Mouse (Mus musculus) forebrain, postnatal 0 days (tissue): ENCODE measurements around the gene Atrnl1. TPM values are rescaled to one million over a fixed set of nuclear protein-coding genes. Genes with fewer than 3 reads are reported as not detected.

Experiments used
- ATAC-seq: fragments of 200-750 bp; cut with Nextera tagmentation; 2 replicates; pipeline ENCODE4 v1.8.0; 2017; ENCODE audit warnings: mild to moderate bottlenecking, moderate library complexity
- DNase-seq: peaks from one replicate; pipeline ENCODE4 v3.0.0-alpha.2; 2015
- H3K27ac ChIP-seq: fragments of 300-500 bp; sonication (generic); 2 replicates; pipeline ENCODE4 v1.5.1; 2014; ENCODE audit warnings: low read depth, mild to moderate bottlenecking, antibody characterized with exemption, low read length, moderate library complexity, mixed read lengths
- H3K27me3 ChIP-seq: fragments of 300-500 bp; sonication (generic); 2 replicates; pipeline ENCODE4 v1.6.1; 2014; ENCODE audit warnings: mild to moderate bottlenecking, low read length, mixed read lengths; ENCODE audit not compliant: insufficient read depth
- H3K36me3 ChIP-seq: fragments of 300-500 bp; sonication (generic); 2 replicates; pipeline ENCODE4 v1.6.1; 2014; ENCODE audit warnings: mild to moderate bottlenecking, moderate library complexity; ENCODE audit not compliant: insufficient read depth
- H3K4me1 ChIP-seq: fragments of 300-500 bp; sonication (generic); 2 replicates; pipeline ENCODE4 v1.6.1; 2014; ENCODE audit warnings: antibody characterized with exemption; ENCODE audit not compliant: insufficient read depth
- H3K4me2 ChIP-seq: fragments of 300-500 bp; sonication (generic); 2 replicates; pipeline ENCODE4 v1.6.1; 2014; ENCODE audit warnings: low read depth, mild to moderate bottlenecking, moderate library complexity
- H3K4me3 ChIP-seq: fragments of 300-500 bp; sonication (generic); 2 replicates; pipeline ENCODE4 v1.5.1; 2014; ENCODE audit warnings: low read depth, low read length, mixed read lengths
- H3K9ac ChIP-seq: fragments of 300-500 bp; sonication (generic); 2 replicates; pipeline ENCODE4 v1.6.1; 2014; ENCODE audit warnings: mild to moderate bottlenecking
- H3K9me3 ChIP-seq: fragments of 300-500 bp; sonication (generic); 2 replicates; pipeline ENCODE4 v1.6.1; 2016; ENCODE audit warnings: low read length
- CTCF ChIP-seq: sonication (generic); IDR thresholded peaks from 2 replicates; pipeline ENCODE4 v1.5.1; 2016; ENCODE audit warnings: antibody characterized with exemption, control low read depth, low read depth
- WGBS: fragments of 180-500 bp; shearing (Covaris S2); extraction: QIAGEN DNeasy Blood & Tissue Kit; methylation state at CpG from one replicate; pipeline ENCODE4 v1.1.7; 2014; 5-methylcytosine and 5-hydroxymethylcytosine counted together
- polyA plus RNA-seq: library from polyadenylated mRNA; unstranded; fragments of >200 nt; fragmentation: Nextera tagmentation; extraction: Ambion mirVana; gene quantifications from 2 replicates; pipeline ENCODE4 v1.2.1, GENCODE M21; 2015
- total RNA-seq: library from RNA; depleted of rRNA; stranded (reverse); fragments of >200 nt; gene quantifications from 2 replicates; pipeline ENCODE4 v1.2.3, GENCODE M21; 2014

Atrnl1 gene
- total and polyA plus RNA-seq, 2 experiments from 2014 or later, result 4.8 to 59.9 TPM

GRCm38 (mm10) chr19:57927566-57928523 lies 317.0 kb downstream of the Atrnl1 start:
- Histone ChIP-seq H3K4me2 (no peak overlapping the region), H3K9ac (no peak overlapping the region), H3K27me3 (no peaks in the 10 kb centered on the region), H3K27ac (no peak overlapping the region), H3K4me1 (no peaks in the 10 kb centered on the region; the same call in 1 of the 2 replicates), H3K9me3 (no peaks in the 10 kb centered on the region), H3K4me3 (no peak overlapping the region), H3K36me3 (no peaks in the 10 kb centered on the region)
- ATAC-seq (no peak; the same call in 1 of the 2 replicates), DNase-seq (peak; percentile 46)
- 44% methylated on average over 11 of the region's 11 CpGs for WGBS
- no peak for TF ChIP-seq CTCF

GRCm38 (mm10) chr19:57931626-57932025 lies 320.8 kb downstream of the Atrnl1 start:
- DNase-seq (no peak), ATAC-seq (no peak; the same call in 1 of the 2 replicates)
- no peaks in the 10 kb centered on the region for H3K9me3 ChIP-seq
- H3K4me2 ChIP-seq, result no peak overlapping the region
- H3K36me3 ChIP-seq, result no peaks in the 10 kb centered on the region
- H3K9ac ChIP-seq, result no peak overlapping the region
- TF ChIP-seq CTCF, result no peak
- H3K4me1 ChIP-seq, result no peaks in the 10 kb centered on the region; the same call in 1 of the 2 replicates
- no peak overlapping the region for H3K4me3 ChIP-seq
- 83% methylated on average over 4 of the region's 4 CpGs for WGBS
- no peak overlapping the region for H3K27ac ChIP-seq
- H3K27me3 ChIP-seq, result no peaks in the 10 kb centered on the region

DNA sequence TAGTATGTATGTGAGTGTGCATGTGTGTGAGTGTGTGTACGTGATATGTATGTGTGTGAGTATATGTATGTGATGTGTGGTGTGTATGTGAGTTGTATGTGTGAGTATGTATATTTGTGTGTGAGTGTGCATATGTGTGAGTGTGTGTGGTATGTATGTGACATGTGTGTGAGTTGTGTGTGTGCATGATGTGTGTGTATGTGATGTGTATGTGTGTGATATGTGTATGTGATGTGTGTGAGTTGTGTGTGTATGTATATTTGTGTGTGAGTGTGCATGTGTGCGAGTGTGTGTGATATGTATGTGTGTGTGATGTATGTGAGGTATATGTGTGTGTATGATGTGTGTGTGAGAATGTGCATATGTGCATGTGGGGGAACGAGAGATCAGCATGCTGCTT lies 326.0 kb downstream of the Atrnl1 start:
- no peak for TF ChIP-seq CTCF
- WGBS, result 89% methylated on average over 3 of the region's 3 CpGs
- no peak overlapping the region for H3K4me2 ChIP-seq

GRCm38 (mm10) chr19:57939166-57939565 lies 328.3 kb downstream of the Atrnl1 start:
- H3K4me1 ChIP-seq, result peaks cover 7% of the 10 kb centered on the region; the same call in 1 of the 2 replicates
- H3K4me2 ChIP-seq, result no peak overlapping the region
- H3K4me3 ChIP-seq, result no peak overlapping the region
- no peak for TF ChIP-seq CTCF
- 57% methylated on average over 1 of the region's 1 CpGs for WGBS
- no peak for DNase-seq
- H3K27me3 ChIP-seq, result no peaks in the 10 kb centered on the region
- H3K9me3 ChIP-seq, result no peaks in the 10 kb centered on the region
- no peak for ATAC-seq
- no peaks in the 10 kb centered on the region for H3K36me3 ChIP-seq
- no peak overlapping the region for H3K9ac ChIP-seq
- H3K27ac ChIP-seq, result no peak overlapping the region

More for the DNA sequence above, 326.0 kb downstream of the Atrnl1 start:
- H3K36me3 ChIP-seq, result no peaks in the 10 kb centered on the region
- no peak overlapping the region for H3K4me3 ChIP-seq
- no peaks in the 10 kb centered on the region for H3K9me3 ChIP-seq
- DNase-seq (no peak), ATAC-seq (no peak)
- H3K9ac ChIP-seq, result no peak overlapping the region
- no peaks in the 10 kb centered on the region for H3K27me3 ChIP-seq
- no peak overlapping the region for H3K27ac ChIP-seq
- peaks cover 6% of the 10 kb centered on the region; the same call in 1 of the 2 replicates for H3K4me1 ChIP-seq

- Histone ChIP-seq H3K9me3 (no peaks in the 10 kb centered on the region), H3K4me3 (no peak overlapping the region), H3K9ac (no peak overlapping the region), H3K27me3 (no peaks in the 10 kb centered on the region), H3K4me2 (no peak overlapping the region), H3K36me3 (no peaks in the 10 kb centered on the region), H3K4me1 (peaks cover 7% of the 10 kb centered on the region; the same call in 1 of the 2 replicates), H3K27ac (0 out of 2 replicates have a peak overlapping the region, but pooled peaks have one; percentile 50)
- ATAC-seq (peak; percentile 94), DNase-seq (peak; percentile 74)
- no peak for TF ChIP-seq CTCF
- 20% methylated on average over 8 of the region's 8 CpGs for WGBS
Observed at GRCm38 (mm10) chr19:57941529-57941928, 330.7 kb downstream of the Atrnl1 start.

GRCm38 (mm10) chr19:57942281-57942680 lies 331.4 kb downstream of the Atrnl1 start:
- H3K27ac ChIP-seq, result no peak overlapping the region
- WGBS, result 90% methylated on average over 14 of the region's 14 CpGs
- no peak for ATAC-seq

GRCm38 (mm10) chr19:57943308-57943707 lies 332.5 kb downstream of the Atrnl1 start:
- Histone ChIP-seq H3K9me3 (no peaks in the 10 kb centered on the region), H3K36me3 (no peaks in the 10 kb centered on the region), H3K4me1 (peaks cover 7% of the 10 kb centered on the region; the same call in 1 of the 2 replicates), H3K4me3 (no peak overlapping the region), H3K27ac (no peak overlapping the region), H3K27me3 (no peaks in the 10 kb centered on the region), H3K9ac (no peak overlapping the region), H3K4me2 (no peak overlapping the region)
- 55% methylated on average over 2 of the region's 2 CpGs for WGBS
- TF ChIP-seq CTCF, result no peak
- no peak for DNase-seq
- ATAC-seq, result no peak

More at GRCm38 (mm10) chr19:57942281-57942680, 331.4 kb downstream of the Atrnl1 start:
- Histone ChIP-seq H3K4me3 (no peak overlapping the region), H3K9ac (no peak overlapping the region), H3K4me1 (peaks cover 7% of the 10 kb centered on the region; the same call in 1 of the 2 replicates), H3K27me3 (no peaks in the 10 kb centered on the region), H3K4me2 (no peak overlapping the region), H3K9me3 (no peaks in the 10 kb centered on the region), H3K36me3 (no peaks in the 10 kb centered on the region)
- TF ChIP-seq CTCF, result no peak
- no peak for DNase-seq
